Mouse (Mus musculus): Measurements from ENCODE around the gene Ager.

The Ager gene

DNA sequence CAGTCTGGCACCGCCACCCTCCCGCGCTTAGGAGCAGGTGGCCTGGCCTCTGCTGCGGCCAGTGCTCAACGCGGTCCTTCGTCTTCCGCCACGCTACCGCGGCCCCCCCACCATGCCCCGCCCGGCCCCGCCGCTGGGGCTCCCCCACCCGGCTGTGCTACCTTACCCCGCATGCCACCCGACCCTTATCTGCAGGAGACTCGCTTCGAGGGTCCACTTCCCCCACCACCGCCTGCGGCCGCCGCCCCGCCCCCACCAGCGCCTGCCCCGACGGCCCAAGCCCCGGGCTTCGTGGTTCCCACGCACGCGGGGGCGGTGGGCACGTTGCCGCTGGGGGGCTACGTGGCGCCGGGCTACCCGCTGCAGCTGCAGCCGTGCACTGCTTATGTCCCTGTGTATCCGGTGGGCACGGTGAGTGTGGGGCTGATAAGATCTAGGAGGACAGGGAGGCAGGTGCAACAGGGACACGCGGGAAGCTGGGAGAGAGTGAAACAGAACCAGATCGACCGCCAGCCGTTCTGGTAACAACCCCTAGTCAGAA, 33.2 kb downstream of the Ager start:
- no peak for DNase-seq (ENCODE audit: low spot score in 2 of 2)

DNA sequence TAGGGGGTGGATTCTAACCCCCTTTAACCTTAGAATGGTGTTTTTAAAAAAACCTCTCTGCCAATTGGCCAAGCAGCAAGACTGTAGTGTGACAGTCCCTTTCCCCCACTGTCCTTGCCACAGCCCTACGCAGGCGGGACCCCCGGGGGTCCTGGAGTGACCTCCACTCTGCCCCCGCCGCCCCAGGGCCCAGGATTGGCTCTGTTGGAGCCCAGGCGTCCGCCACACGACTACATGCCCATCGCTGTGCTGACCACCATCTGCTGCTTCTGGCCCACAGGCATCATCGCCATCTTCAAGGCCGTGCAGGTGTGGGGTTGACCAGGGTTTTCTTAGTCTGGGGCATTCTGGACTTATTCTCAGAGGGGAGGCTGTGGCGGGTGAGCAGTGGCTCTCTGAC, 34.0 kb downstream of the Ager start:
- no peak for DNase-seq (ENCODE audit: low spot score in 2 of 2)

- DNase-seq (ENCODE audit: low spot score in 2 of 2) = peak; percentile 66 to 78
Measured at GRCm38 (mm10) chr17:34632261-34632691, 34.6 kb downstream of the Ager start.

GRCm38 (mm10) chr17:34635671-34636070, 38.0 kb downstream of the Ager start:
- DNase-seq (ENCODE audit: low spot score in 2 of 2) = no peak

DNA sequence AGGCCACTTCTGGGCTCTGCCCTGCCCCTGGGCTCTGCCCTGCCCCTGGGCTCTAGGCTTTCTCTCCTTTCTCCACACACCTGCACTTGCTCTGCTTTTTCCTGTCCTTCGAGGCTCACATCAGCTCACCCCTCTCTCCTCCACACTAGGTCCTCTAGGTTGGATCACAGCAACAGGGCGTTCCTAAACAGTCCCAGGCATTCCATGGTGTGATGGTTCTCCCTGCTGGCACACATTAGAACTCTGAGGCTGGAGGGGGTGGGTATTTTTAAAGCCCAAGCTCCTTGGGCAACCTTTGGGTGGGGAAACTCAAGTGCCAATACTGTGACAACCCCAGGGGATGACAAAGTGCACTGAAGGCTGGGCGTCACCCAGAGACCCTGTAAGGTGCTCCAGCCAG, 39.8 kb downstream of the Ager start:
- DNase-seq (ENCODE audit: low spot score in 2 of 2) = no peak

- DNase-seq (ENCODE audit: low spot score in 2 of 2) = no peak
Measured at GRCm38 (mm10) chr17:34639461-34640255, 42.0 kb downstream of the Ager start.

- no peak for DNase-seq (ENCODE audit: low spot score in 2 of 2)
Measured at GRCm38 (mm10) chr17:34640778-34641601, 43.3 kb downstream of the Ager start.

DNA sequence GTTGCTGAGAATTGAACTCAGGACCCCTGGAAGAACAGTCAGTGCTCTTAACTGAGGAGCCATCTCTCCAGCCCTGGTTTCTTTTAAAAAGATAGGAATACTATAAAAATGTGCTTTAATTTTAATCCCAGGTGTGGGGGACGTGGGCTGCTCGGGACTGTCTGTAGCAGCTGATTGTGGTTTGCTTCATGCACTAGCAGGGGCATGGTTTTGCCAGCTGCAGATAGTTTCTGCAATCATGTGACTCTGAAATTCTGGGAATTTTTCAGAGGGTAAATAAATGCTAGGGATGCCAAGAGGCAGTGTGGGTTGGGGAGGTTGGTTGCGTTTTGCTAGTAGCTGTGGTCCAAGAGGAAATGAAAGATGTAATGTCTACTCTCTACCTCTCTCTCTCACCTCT, 44.3 kb downstream of the Ager start:
- no peak for DNase-seq (ENCODE audit: low spot score in 2 of 2)

- no peak for DNase-seq (ENCODE audit: low spot score in 2 of 2)
Measured at GRCm38 (mm10) chr17:34643379-34643778, 45.7 kb downstream of the Ager start.

- DNase-seq (ENCODE audit: low spot score in 2 of 2) = no peak
Measured at GRCm38 (mm10) chr17:34643944-34644343, 46.3 kb downstream of the Ager start.

GRCm38 (mm10) chr17:34644608-34645007, 46.9 kb downstream of the Ager start, which contains the start of gene Fkbpl:
Fkbpl (plus strand) TSS chr17:34644764.
- DNase-seq (ENCODE audit: low spot score in 2 of 2) = peak; percentile 92 to 95

DNA sequence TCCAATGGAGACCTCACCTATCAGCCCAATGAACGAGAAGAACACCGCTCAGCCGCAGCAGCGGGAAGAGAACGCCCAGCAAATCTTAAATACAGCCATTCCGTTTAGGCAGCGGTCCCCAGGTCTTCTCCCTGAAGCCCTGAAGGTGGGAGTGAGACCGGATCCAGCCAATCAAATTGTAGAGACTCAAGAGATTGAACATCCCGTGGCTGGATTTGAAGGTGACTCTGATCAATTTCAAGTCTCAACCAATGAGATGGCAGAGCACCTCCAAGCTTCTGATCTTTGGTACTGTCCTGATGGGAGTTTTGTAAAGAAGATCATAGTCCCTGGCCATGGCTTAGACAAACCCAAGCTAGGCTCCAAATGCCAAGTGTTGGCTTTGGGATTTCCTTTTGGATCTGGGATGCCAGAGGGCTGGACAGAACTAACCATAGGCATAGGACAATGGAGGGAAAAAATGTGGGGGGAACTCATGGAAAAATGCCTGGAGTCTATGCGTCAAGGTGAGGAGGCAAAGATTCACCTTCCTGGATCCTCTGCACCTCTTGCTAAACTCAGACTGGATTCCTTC, 47.7 kb downstream of the Ager start:
- no peak for DNase-seq (ENCODE audit: low spot score in 2 of 2)

GRCm38 (mm10) chr17:34645831-34646511, 48.3 kb downstream of the Ager start:
- DNase-seq (ENCODE audit: low spot score in 2 of 2) = no peak

DNA sequence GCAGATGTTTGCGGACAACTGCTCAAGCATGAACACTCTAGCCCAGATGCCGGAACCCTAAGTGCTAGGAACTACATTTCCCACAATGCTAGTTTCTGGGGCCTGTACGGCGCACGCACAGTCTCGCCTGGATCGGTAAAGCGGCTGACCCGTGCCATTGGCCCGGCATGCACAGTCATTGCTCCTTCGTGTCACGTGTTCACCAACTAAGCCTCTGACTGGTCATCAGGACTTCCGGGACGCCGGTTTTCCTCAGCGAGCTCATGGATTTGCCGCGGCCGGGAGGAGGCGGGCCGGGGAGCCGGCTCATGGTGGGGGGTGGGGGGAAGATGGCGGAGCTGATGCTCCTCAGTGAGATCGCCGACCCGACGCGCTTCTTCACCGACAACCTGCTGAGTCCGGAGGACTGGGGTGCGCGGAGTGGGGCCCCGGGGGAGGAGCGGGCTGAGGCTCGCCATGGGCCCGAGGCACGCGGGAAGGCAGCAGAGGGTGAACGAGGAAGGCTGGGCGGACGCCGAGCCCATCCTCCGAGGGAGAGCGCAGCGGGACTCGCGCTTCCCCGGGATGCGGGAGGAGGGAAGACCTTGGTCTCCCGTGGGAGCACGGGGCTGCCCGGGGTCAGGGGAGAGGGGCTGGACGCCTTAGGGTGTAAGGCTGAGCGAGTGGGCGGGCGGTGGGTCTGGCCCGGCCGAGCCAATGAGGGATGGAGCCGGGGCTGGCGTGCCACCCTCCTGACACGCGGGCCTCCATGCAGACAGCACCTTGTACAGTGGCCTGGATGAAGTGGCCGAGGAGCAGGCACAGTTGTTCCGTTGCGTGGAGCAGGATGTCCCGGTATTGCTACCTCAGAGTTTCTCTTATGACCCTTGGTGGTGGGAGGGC, 49.5 kb downstream of the Ager start, which contains the start of gene Atf6b:
TSS of gene Atf6b (plus strand) at position 241 of the 882 bp plus-strand sequence.
- DNase-seq (ENCODE audit: low spot score in 2 of 2) = peak; percentile 97 to 98

DNA sequence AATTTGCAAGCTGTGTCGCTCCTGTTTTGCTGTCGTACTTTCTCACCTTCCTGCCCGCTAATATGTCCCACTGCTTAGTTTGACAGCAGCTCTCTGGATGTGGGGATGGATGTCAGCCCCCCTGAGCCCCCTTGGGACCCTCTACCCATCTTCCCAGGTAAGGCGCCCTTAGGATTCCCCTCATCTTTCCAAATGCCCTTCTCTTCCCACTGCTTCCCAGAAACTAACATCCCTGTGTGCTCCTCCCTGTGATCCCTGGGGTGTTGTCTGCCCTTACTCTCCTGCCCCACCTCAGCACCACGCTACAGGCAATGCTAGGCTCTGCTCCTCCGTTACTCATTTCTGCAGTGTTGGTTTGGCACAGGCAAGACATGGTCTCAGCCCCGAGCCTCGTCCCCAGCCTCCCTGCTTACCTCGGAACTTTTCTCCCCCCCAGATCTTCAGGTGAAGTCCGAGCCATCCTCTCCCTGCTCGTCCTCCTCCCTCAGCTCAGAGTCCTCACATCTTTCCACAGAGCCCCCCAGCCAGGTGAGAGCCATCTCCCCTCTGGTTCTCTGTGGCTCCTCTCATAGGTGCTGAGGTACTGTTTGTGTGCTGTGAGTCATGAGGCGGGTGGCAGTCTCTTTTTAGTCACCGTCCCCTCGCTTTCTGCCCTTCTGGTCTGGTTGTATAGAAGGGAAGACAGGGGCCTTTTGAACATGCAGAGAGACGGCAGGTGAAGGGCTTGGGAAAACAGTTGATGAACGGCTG, 50.7 kb downstream of the Ager start:
- DNase-seq (ENCODE audit: low spot score in 2 of 2) = no peak

- peak in 1 of 2 experiments; percentile 34 for DNase-seq (ENCODE audit: low spot score in 2 of 2)
Measured at GRCm38 (mm10) chr17:34649106-34649864, 51.6 kb downstream of the Ager start.
